Mouse (Mus musculus): ENCODE results near the gene Sec61g. TPM values are rescaled to one million over a fixed set of nuclear protein-coding genes. Genes with fewer than 3 reads are reported as not detected.

The Sec61g gene
- total RNA-seq, 4 experiments from 2014 or later = 2.4 to 6.1 (median 3.8) TPM

Other genes with a start within 250 kb of the Sec61g start
- gene Egfr, start 243.7 kb upstream of the Sec61g start, total RNA-seq (2022) = 1 to 10 TPM; 4.1 to 6.4 (median 5.1) TPM

Data from heart, adult 8-10 months (tissue).